ENCODE assay signal across 17 mouse cellular contexts in genomic region chr16:94617255-94617654, GRCm38 (mm10). TPM values are rescaled to one million over a fixed set of nuclear protein-coding genes. Genes with fewer than 3 reads are reported as not detected.
A peak's percentile ranks its signal among the peaks of the same experiment; 100 is the strongest.
DNase-seq lines count a peak whose midpoint lies in the region; TF ChIP-seq lines count a peak whose summit lies in the region.
"Had no signal": no experiment of that assay in that cellular context is flagged by ENCODE, and none has a peak within 500 bp of the region (broad histone marks: within the 10 kb centered on the region; RNA-seq: fewer than 3 reads in every experiment).

No protein-coding gene starts in this region.

- peak; percentile 26 for TF ChIP-seq CTCF in heart, adult 2 months (IDR thresholded peaks at IDR 0.05)
- TF ChIP-seq CTCF in spleen, adult 2 months (IDR thresholded peaks at IDR 0.05; ENCODE audit: extremely low read depth, insufficient read depth, insufficient read length, insufficient replicate concordance), result no peak

- no peak overlapping the region for H3K9ac ChIP-seq in heart, adult 2 months (ENCODE audit: low read depth, low read length)
- H3K9ac ChIP-seq: embryonic facial prominence, embryonic 15.5 days; forebrain, embryonic 15.5 days; hindbrain, embryonic 14.5 days had no signal

- peaks cover 3% of the 10 kb centered on the region for H3K36me3 ChIP-seq in heart, adult 2 months (ENCODE audit: control insufficient read depth, insufficient read depth, low read length)
- peaks cover 7% of the 10 kb centered on the region; the same call in 1 of the 2 replicates for H3K36me3 ChIP-seq in spleen, adult 2 months (ENCODE audit: control insufficient read depth, insufficient read depth, low read length)
- H3K36me3 ChIP-seq: forebrain, embryonic 15.5 days had no signal

- 74% methylated on average over 6 of the region's 6 CpGs for WGBS in heart, adult 2 months
- 75% methylated on average over 6 of the region's 6 CpGs for WGBS in spleen, adult 2 months

- no peak for TF ChIP-seq POLR2A in heart, adult 2 months (IDR thresholded peaks at IDR 0.05; ENCODE audit: insufficient read depth, low read depth, low read length)
- no peak for TF ChIP-seq POLR2A in spleen, adult 2 months (IDR thresholded peaks at IDR 0.05; ENCODE audit: low read depth, low read length)

- H3K4me3 ChIP-seq in heart, adult 2 months, result no peak overlapping the region
- no peak overlapping the region for H3K4me3 ChIP-seq in spleen, adult 2 months (ENCODE audit: extremely low read depth, insufficient read depth, insufficient read length)
- H3K4me3 ChIP-seq: embryonic facial prominence, embryonic 15.5 days; forebrain, embryonic 15.5 days; hindbrain, embryonic 10.5 days had no signal

- intact Hi-C loops in heart, adult 2 months (cut with DNase I), result loop anchor here (5.0 kb wide), 2 partner anchors 90 to 145 kb away; partner anchors contain the start of gene Vps26c

- TF ChIP-seq EP300 in heart, adult 2 months (IDR thresholded peaks at IDR 0.05; ENCODE audit: insufficient read depth, low read depth, low read length), result no peak

- no peak for DNase-seq in heart, adult 2 months
- DNase-seq in heart, adult 11 months, result no peak
- DNase-seq in spleen, adult 2 months (ENCODE audit: low read depth in 1 of 2, low spot score in 2 of 2), result no peak
- DNase-seq in spleen, postnatal 14 days (ENCODE audit: low spot score in 2 of 2), result no peak
- DNase-seq in induced T-regulatory cell, adult 2 months (ENCODE audit: low read depth), result peak; percentile 69
- no peak for DNase-seq in MN1 (ENCODE audit: low spot score)
- no peak for DNase-seq in adrenal gland, postnatal 4 days (ENCODE audit: low spot score in 2 of 2)
- DNase-seq: adrenal gland, adult 2 months; adrenal gland, postnatal 25 days; cerebellum, adult 8-10 months; cerebellum, postnatal 14 days; embryo, embryonic 11 days; gastrocnemius, postnatal 25 days had no signal

- H3K27me3 ChIP-seq in heart, adult 2 months (ENCODE audit: control insufficient read depth, insufficient read depth, low read length), result no peaks in the 10 kb centered on the region
- H3K27me3 ChIP-seq in spleen, adult 2 months (ENCODE audit: control insufficient read depth, insufficient read depth, low read length), result no peaks in the 10 kb centered on the region
- H3K27me3 ChIP-seq: embryonic facial prominence, embryonic 15.5 days; forebrain, embryonic 15.5 days had no signal

- peak overlapping the region; percentile 59 for H3K27ac ChIP-seq in heart, adult 2 months
- H3K27ac ChIP-seq in spleen, adult 2 months (ENCODE audit: insufficient read depth, low read length), result 0 out of 2 replicates have a peak overlapping the region, but pooled peaks have one; percentile 4
- H3K27ac ChIP-seq: embryonic facial prominence, embryonic 15.5 days; forebrain, embryonic 15.5 days; hindbrain, embryonic 10.5 days had no signal

- H3K79me2 ChIP-seq in heart, adult 2 months (replicated peaks; ENCODE audit: control insufficient read depth, insufficient read depth, low read length), result peaks cover 2% of the 10 kb centered on the region

- H3K4me1 ChIP-seq in heart, adult 2 months (ENCODE audit: control insufficient read depth, insufficient read depth, low read length), result peaks cover 9% of the 10 kb centered on the region
- peaks cover 5% of the 10 kb centered on the region; the same call in 1 of the 2 replicates for H3K4me1 ChIP-seq in spleen, adult 2 months (ENCODE audit: control insufficient read depth, insufficient read depth, insufficient read length)

RNA-seq across cellular contexts. Expression of gene Dyrk1a, which starts 47.4 kb away (rescaled TPM):
- 10 to 100 TPM; 74.0 to 80.5 TPM for total RNA-seq in heart, adult 2 months (2021)
- 28.2 and 44.8 TPM in 2 replicates for polyA plus RNA-seq in heart, adult 2 months (2012; rRNA removed)
- 24.7 and 30.7 TPM in 2 replicates for polyA plus RNA-seq in spleen, adult 2 months (2012; rRNA removed)
- 10 to 100 TPM; 86.3 to 92.5 TPM for total RNA-seq in adrenal gland, postnatal 4 days (2021)
